Mouse (Mus musculus): ENCODE results near the gene Ppm1n. TPM values are rescaled to one million over a fixed set of nuclear protein-coding genes. Genes with fewer than 3 reads are reported as not detected.

The Ppm1n gene
- polyA plus RNA-seq, 1 experiment = 0.30 TPM

DNA sequence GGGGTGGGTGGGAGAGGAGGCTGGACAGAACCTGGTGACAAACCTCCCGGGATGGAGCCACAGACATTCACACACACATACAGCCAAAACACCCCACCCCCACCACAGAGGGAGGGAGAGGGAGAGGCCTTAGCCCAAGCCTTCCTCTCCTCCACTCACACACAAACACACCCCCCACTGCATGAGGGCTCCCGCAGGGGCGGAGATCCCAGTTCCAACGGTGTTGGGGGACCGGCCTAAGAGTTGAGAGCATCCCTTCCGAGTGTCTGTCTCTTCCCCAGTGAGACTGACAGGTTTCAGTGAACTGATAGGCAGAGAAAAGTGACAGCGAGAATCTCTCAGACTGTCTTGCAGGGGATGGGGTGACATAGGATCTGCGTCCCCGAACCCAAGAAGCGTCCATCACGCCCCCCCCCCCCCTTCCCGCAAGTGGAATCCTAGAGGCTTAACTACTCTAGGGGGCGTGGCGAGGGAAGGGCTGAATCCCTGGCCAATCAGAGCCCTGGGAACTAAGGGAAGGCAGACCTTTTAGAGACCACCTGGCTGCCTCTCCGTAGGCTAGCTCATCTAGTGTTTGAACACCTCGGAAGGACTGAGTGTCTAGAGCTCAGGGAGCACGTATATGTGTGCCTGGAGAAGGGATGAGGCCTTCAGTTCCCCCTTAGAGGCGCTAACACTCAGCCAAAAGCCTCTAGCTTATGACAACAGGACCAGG lies 28.0 kb upstream of the Ppm1n start:
- no peak for TF ChIP-seq POLR2A (IDR thresholded peaks at IDR 0.05; ENCODE audit: control insufficient read depth, low read depth, low read length)
- TF ChIP-seq CTCF (IDR thresholded peaks at IDR 0.05; ENCODE audit: control insufficient read depth, insufficient read depth, insufficient replicate concordance, low read depth, low read length) = no peak
- no peaks in the 10 kb centered on the region; the same call in 1 of the 2 replicates for H3K27me3 ChIP-seq (ENCODE audit: control insufficient read depth, insufficient read depth, low read length)
- H3K4me3 ChIP-seq (ENCODE audit: control insufficient read depth, low read depth, low read length) = peak overlapping the region; percentile 86
- H3K4me1 ChIP-seq (ENCODE audit: control insufficient read depth, insufficient read depth, low read length) = peaks cover 39% of the 10 kb centered on the region
- H3K36me3 ChIP-seq (ENCODE audit: control insufficient read depth, insufficient read depth, low read length) = no peaks in the 10 kb centered on the region
- H3K27ac ChIP-seq (ENCODE audit: control insufficient read depth, insufficient read depth, low read depth, low read length) = peak overlapping the region; percentile 72; the same call in 1 of the 2 replicates

DNA sequence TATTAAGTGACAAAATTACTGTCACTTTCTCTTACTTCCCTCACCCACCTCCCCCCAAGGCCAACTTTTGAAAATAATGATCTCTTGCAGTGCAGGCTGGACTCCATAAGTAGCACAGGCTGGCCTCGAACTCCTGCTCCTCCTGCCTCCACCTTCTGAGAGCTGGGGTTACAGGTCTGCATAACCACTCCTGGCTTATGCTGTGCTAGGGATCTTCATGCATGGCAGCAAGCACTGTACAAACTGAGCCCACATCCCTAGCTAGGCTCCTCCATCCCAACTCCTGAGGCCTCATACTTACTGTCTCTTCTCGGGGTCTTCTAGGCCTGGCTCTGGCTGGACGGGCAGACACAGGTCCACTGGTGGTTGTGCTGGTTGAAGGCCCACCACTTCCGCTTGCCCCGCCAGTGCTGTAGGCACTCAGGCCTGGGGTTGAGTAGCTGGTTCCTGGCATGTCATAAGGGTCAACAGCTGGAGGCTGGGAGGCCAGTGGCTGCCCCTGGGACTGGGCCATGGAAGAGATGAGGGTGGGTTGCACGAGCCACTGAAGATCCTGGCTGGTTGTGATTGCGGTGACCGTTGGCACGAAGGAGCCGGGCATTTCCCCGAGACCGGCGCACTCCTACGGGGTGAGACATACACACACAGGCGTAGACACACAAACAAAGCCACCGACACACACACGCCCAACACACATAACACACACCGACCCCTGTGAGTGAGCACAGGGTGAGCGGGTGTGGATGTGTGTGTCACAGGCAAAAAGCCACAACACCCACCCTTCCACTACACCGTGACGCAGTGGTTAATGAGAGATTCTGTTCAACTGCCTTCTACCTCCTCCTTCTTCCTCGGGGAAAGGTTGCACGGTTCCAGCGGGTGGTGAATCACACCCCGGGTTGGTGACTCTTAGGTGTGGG lies 27.2 kb upstream of the Ppm1n start:
- Histone ChIP-seq H3K27ac (ENCODE audit: control insufficient read depth, insufficient read depth, low read depth, low read length) (no peak overlapping the region), H3K4me3 (ENCODE audit: control insufficient read depth, low read depth, low read length) (no peak overlapping the region), H3K4me1 (ENCODE audit: control insufficient read depth, insufficient read depth, low read length) (peaks cover 39% of the 10 kb centered on the region), H3K36me3 (ENCODE audit: control insufficient read depth, insufficient read depth, low read length) (no peaks in the 10 kb centered on the region), H3K27me3 (ENCODE audit: control insufficient read depth, insufficient read depth, low read length) (no peaks in the 10 kb centered on the region; the same call in 1 of the 2 replicates)
- TF ChIP-seq POLR2A (IDR thresholded peaks at IDR 0.05; ENCODE audit: control insufficient read depth, low read depth, low read length) (no peak), CTCF (IDR thresholded peaks at IDR 0.05; ENCODE audit: control insufficient read depth, insufficient read depth, insufficient replicate concordance, low read depth, low read length) (no peak)

DNA sequence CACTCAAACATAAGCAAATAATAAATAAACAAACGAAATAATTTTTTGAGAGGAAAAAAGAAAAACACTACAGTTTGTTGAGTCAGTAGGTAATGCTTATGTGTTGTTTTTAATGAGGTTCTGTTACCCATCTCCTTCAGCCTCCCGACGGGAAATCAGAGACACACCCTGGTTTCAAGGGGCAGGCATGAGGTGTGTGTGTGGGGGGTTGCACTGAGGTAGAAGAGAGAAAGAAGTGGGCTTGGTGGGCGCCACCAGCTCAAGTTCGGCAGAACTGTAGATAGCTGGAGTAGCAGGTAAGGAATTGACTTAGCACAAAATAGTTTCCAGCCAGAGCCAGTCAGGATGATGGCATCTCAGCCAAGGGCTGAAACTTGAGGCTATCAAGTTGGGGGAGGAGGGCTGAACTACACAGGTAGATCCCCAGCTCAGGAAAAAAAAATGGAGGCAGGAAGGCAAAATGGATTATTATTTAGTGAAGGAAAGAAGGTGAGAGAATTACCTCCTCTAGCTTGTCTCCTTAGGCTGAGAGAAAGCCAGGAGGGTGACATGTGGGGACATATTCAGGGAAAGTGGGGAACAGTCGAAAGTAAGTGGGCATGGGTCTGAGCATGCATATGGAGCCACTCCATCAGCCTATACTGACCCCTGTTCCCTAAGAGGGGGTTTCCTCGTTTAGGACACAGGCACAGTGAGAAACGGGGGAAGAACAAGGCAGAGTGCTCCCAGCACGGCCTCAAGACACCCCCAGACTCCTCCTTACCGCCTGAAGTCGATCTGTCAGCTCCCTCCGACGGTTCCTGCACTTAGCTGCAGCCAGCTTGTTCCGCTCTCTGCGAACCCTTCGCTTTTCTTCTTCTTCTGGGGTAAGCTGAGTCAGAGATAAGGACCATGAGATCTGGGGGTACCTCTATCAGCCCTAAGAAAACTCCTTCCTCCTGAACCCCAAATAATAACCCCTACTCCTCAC lies 26.2 kb upstream of the Ppm1n start:
- Histone ChIP-seq H3K36me3 (ENCODE audit: control insufficient read depth, insufficient read depth, low read length) (no peaks in the 10 kb centered on the region), H3K27me3 (ENCODE audit: control insufficient read depth, insufficient read depth, low read length) (no peaks in the 10 kb centered on the region; the same call in 1 of the 2 replicates), H3K4me3 (ENCODE audit: control insufficient read depth, low read depth, low read length) (no peak overlapping the region), H3K4me1 (ENCODE audit: control insufficient read depth, insufficient read depth, low read length) (peaks cover 39% of the 10 kb centered on the region), H3K27ac (ENCODE audit: control insufficient read depth, insufficient read depth, low read depth, low read length) (no peak overlapping the region)
- no peak for TF ChIP-seq CTCF (IDR thresholded peaks at IDR 0.05; ENCODE audit: control insufficient read depth, insufficient read depth, insufficient replicate concordance, low read depth, low read length)
- TF ChIP-seq POLR2A (IDR thresholded peaks at IDR 0.05; ENCODE audit: control insufficient read depth, low read depth, low read length) = no peak

DNA sequence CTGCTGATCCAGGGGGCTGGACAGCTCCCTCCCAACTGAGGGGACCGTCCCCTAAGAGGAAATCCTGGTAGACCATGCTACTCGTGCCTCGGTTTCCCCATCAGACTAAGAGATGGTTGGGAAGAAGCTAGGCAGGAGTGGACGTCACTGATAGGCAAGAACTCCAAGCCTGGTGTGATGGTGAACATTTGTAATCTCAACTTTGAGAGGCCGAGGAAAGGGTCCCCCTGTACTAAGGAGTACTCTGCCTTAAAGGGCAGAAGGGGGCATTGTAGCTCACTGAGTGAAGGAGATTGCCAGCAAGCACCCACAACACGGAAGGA lies 25.5 kb upstream of the Ppm1n start:
- no peak overlapping the region for H3K27ac ChIP-seq (ENCODE audit: control insufficient read depth, insufficient read depth, low read depth, low read length)
- TF ChIP-seq POLR2A (IDR thresholded peaks at IDR 0.05; ENCODE audit: control insufficient read depth, low read depth, low read length) = no peak
- TF ChIP-seq CTCF (IDR thresholded peaks at IDR 0.05; ENCODE audit: control insufficient read depth, insufficient read depth, insufficient replicate concordance, low read depth, low read length) = no peak
- peaks cover 35% of the 10 kb centered on the region for H3K4me1 ChIP-seq (ENCODE audit: control insufficient read depth, insufficient read depth, low read length)
- no peaks in the 10 kb centered on the region for H3K36me3 ChIP-seq (ENCODE audit: control insufficient read depth, insufficient read depth, low read length)
- no peak overlapping the region for H3K4me3 ChIP-seq (ENCODE audit: control insufficient read depth, low read depth, low read length)
- no peaks in the 10 kb centered on the region; the same call in 1 of the 2 replicates for H3K27me3 ChIP-seq (ENCODE audit: control insufficient read depth, insufficient read depth, low read length)

DNA sequence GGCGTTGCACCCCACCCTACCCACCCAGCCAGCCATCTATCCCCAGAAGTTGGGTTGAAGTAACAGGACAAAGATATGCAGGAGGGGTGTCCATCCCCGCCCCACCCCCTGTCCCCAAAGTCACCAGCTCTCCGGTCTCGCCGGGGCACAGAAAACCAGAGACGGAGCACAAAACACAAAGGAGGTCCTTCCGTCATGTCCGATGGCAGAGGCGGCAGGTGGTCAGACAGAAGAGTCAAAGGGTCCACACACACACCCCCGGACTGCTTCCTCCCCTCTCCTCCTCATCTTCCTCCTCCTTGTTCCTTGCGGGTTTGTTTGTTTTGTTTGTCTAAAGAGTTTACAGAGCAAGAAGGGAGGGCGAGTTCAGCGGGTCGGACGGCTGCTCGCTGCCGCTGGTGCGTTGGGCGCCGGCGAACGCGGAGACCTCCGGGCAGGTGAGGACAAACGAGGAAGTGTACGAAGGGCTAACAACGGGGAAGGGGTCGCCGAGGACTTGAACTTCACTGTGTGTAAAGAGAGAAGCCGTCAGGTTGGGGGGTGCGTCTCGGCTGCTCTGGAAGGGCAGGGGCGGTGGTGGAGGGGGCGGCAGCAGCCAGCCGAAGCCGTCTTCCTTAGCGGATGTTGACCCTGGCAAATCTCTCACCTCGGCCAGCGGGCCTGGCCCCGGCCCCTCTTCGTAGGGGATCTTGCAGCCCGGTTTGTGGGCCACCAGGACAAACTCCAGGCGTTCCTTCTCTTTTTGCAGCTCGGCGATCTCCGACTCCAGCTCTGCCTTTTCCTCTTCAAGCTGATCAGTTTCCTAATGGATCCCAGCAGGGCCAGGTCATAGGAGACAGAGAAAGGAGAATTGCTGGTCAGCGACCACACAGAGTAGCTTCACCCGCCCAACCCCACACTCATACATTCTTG lies 24.9 kb upstream of the Ppm1n start:
- Histone ChIP-seq H3K27me3 (ENCODE audit: control insufficient read depth, insufficient read depth, low read length) (no peaks in the 10 kb centered on the region; the same call in 1 of the 2 replicates), H3K27ac (ENCODE audit: control insufficient read depth, insufficient read depth, low read depth, low read length) (no peak overlapping the region), H3K4me1 (ENCODE audit: control insufficient read depth, insufficient read depth, low read length) (peaks cover 37% of the 10 kb centered on the region), H3K36me3 (ENCODE audit: control insufficient read depth, insufficient read depth, low read length) (no peaks in the 10 kb centered on the region), H3K4me3 (ENCODE audit: control insufficient read depth, low read depth, low read length) (peak overlapping the region; percentile 0)
- TF ChIP-seq POLR2A (IDR thresholded peaks at IDR 0.05; ENCODE audit: control insufficient read depth, low read depth, low read length) (no peak), CTCF (IDR thresholded peaks at IDR 0.05; ENCODE audit: control insufficient read depth, insufficient read depth, insufficient replicate concordance, low read depth, low read length) (no peak)

DNA sequence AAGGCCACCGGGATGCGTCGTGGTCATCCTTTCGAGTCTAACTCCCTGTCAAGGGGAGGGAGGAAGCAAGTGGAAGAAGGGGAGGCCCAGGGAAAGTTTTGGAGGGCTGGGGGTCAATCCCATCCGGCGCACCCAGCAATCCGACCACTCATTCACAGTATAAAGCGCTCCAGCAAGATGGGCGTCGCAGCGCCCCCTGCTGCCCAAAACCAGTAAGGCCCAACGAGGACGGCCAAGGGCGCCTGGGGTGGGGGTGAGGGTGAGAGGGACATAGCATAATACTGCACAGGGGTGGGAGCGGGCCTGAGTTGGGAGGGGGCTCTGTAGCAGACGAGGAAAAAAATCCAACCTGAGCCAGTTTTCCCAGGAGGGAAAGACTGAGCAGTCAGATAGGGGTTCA lies 23.9 kb upstream of the Ppm1n start:
- no peak overlapping the region for H3K27ac ChIP-seq (ENCODE audit: control insufficient read depth, insufficient read depth, low read depth, low read length)
- H3K4me3 ChIP-seq (ENCODE audit: control insufficient read depth, low read depth, low read length) = peak overlapping the region; percentile 10; the same call in 1 of the 2 replicates
- TF ChIP-seq CTCF (IDR thresholded peaks at IDR 0.05; ENCODE audit: control insufficient read depth, insufficient read depth, insufficient replicate concordance, low read depth, low read length) (peak; percentile 90), POLR2A (IDR thresholded peaks at IDR 0.05; ENCODE audit: control insufficient read depth, low read depth, low read length) (no peak)
- peaks cover 29% of the 10 kb centered on the region for H3K4me1 ChIP-seq (ENCODE audit: control insufficient read depth, insufficient read depth, low read length)
- no peaks in the 10 kb centered on the region for H3K36me3 ChIP-seq (ENCODE audit: control insufficient read depth, insufficient read depth, low read length)
- no peaks in the 10 kb centered on the region; the same call in 1 of the 2 replicates for H3K27me3 ChIP-seq (ENCODE audit: control insufficient read depth, insufficient read depth, low read length)
